Mouse (Mus musculus) left cerebral cortex, adult 18-20 months (tissue): Measurements from ENCODE around the gene Stra8. TPM values are rescaled to one million over a fixed set of nuclear protein-coding genes. Genes with fewer than 3 reads are reported as not detected.

ENCODE experiments used
- DNase-seq, 2 experiments: peaks; one replicate each; pipeline ENCODE4 v3.0.0; 2021 to 2022; ENCODE audit warnings: low spot score in 2 of 2, mixed read lengths in 1 of 2
- long read RNA-seq, 2 experiments: library from polyadenylated mRNA; stranded (forward); transcript quantifications; one replicate each; pipeline ENCODE4 v2.0.0; 2021
- total RNA-seq, 2 experiments: library from RNA; stranded (reverse); gene quantifications; 2 replicates each; pipeline ENCODE4 v1.2.3; 2021

Stra8 gene
- not detected for total RNA-seq
- long read RNA-seq, experiment 1: 0 reads
- long read RNA-seq, experiment 2: 0 reads

DNA sequence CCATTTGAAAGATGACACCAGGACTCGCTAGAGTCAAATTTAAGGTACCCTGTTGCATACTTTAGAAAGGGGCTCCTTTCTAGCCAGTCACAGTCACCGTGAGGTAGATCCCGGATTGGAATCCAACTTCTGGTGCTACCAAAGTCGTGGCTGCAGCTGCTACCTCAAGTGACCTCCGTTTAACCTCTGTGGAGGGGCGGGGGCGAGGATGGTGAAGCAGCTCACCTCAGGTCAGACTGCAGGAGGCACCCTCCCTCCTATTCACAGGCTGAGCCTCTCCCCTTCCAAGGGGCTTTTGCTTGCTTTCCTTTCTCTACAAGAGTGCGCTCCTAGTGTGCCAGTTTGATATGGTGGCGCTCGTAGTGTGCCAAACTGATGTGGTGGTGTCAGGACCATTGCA, at the start of gene Stra8:
TSS of gene Stra8 (plus strand) at position 208 of the 400 bp plus-strand sequence.
- no peak for DNase-seq

DNA sequence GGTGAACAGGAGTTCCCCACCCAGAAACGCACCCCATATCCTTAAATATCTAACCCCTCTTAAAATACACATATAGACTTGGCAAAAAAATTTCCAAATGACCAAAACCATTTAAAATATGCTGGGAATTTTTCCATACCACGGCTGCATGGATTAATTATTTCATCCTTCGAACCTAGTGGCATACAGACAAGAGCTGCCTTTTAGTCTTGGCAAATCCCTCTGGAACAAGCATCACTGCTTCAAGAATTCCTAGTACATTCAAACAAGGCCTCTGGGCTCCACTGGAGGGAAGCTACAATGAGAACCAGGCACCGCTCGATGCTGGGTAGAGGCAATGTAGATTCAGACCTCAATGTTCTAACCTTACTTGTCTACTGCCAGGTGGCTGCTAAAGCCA, 49.2 kb upstream of the Stra8 start:
- DNase-seq: no peak

- no peak for DNase-seq
These were observed 48.0 kb upstream of the Stra8 start for GRCm38 (mm10) chr6:34871929-34872328.

- DNase-seq: no peak
These were observed 47.1 kb upstream of the Stra8 start for GRCm38 (mm10) chr6:34872871-34873270.

GRCm38 (mm10) chr6:34874101-34874921, 45.7 kb upstream of the Stra8 start:
- no peak for DNase-seq

DNA sequence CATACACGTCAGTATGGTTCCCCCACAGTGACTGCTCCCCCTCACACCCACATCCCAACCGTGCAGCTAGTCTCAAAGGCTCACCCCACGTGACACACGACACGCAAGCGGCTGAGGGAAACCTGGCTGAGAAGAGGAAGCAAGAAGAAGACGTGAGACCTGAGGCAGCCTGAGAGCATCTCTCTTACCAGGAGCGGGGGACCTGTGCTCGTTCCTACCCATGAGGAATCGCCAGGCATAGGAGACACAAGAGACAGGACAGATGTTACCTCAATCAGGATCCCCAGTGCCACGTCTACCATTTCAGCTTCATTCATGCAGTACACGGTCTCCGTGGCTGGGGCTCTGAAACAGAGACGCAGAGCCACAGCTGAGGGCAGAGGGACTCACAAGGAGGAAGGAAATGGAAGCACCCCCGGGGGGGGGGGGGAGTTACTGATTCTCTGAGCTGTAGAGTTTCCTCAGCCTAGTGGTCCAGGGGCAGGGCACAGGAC, 44.6 kb upstream of the Stra8 start:
- peak in 1 of 2 experiments; percentile 41 for DNase-seq

DNA sequence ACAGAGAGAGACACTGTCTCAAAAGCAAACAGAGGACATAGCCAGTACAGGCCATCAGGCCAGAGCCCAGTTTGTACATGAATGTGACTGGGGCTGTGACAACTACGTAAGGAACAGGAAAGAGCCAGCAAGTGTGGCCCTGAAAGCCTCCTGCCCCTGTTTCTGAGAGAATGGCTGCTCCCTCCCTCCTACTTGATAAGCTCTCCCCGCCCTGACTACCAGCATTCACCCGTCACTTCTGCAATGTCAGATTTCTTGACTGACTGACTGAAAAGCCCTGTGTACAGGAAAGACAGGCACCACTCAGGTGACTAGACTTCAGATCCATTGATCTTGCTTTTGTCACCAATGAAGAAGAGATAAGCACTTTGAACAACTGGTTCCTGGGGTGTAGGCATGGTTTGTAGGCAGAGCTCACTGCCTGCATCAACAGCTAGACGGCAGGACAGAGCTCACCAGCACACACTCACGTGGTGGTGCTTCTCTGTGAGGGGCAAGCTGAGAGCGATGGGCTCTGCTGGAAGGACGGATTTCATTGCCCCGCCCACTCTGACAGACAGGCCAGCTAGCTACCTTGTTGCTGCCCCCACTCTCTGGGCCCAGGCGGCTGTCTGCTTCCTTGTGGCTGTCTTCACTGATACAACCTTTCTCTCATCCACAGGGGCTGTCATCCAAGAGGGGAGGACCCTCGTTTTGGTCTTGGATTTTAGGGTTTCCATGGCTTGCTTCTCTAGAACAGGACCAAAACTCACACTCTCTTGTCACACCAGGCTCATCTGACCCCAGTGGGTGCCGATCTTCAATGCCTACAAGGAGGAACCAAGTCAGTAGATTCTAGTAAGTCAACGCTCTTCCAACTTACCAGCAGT, 43.8 kb upstream of the Stra8 start:
- no peak for DNase-seq

- no peak for DNase-seq
These were observed 43.2 kb upstream of the Stra8 start for GRCm38 (mm10) chr6:34876835-34877156.

GRCm38 (mm10) chr6:34877509-34878321, 42.2 kb upstream of the Stra8 start, which contains the start of gene Cyren:
TSS of gene Cyren (minus strand) at chr6:34878060.
- DNase-seq: peak; percentile 82 to 91

DNA sequence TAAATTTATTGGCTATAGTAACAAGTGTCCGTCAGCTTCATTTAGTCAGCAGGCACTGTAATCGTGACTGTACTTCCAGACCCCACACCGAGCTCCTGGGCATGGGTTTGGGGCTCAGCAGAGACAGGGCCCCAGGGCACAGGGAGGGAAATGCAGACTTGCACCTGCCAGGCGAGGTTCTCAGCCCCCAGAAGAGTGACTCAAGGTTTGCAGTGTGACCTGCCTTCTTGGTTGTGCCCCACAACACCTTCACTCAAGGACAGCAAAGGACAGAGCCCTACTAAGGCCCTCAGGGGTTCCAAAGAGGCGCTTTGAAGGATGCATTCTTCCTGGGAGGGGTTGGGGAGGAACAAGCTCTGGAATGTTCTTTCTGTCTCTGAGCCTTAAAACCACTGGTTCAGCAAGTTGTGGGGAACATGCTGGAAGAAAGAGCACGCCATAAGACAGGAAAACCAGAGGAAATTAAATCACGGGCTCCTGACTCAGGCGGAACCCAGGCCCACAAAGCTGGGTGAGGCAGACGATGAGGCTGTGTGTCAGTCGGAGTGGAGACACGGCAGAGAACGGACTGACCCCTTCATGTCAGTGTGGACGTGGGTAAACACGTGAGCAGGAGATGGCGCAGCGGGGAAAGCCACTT, 40.7 kb upstream of the Stra8 start:
- DNase-seq: no peak

DNA sequence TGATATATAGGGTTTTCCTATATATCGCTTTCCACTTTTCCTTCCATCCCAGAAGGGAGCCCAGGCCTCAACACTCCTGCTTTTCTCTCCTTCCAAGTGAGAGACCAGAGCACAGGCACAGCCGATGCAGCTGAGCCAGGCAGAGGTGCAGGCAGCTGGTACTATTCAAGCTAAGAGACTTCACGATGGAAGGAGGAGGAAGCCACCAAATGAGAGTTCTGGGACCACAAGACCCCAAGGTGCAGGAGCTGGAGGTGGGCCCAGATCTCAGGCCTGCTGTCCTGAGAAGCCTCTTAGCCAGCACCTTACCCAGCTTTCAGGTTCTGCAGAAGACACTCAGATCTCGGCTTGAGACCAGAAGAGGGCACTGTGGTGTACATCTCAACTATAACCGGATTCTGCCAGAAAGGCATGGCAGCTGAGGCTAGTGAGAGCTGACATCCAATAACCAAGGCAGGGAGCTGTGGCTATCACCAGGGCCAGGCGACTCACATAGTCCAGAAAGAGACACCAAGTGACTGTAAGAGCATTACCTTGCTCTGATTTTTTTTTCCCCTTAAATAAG, 40.0 kb upstream of the Stra8 start:
- DNase-seq: peak; percentile 51 to 61

DNA sequence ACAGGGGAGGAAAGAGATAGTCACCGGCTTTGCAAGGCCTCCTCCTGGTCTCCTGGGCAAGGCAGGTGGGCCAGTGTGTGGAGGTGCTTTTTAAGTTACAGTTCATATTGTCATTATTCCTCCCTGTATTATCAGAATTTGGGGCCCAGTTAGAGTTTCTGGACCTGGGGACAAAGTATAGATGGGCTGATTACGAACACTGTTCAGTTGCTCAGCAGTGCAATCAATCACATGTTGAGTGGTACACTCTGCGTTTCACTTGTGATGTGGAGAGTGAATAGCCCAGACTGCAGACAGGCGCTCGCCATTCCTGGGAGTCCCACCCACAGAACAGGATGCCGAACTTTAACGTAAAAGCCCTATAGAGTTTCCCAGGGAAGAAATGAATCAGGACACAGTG, 35.2 kb upstream of the Stra8 start:
- DNase-seq: no peak

DNA sequence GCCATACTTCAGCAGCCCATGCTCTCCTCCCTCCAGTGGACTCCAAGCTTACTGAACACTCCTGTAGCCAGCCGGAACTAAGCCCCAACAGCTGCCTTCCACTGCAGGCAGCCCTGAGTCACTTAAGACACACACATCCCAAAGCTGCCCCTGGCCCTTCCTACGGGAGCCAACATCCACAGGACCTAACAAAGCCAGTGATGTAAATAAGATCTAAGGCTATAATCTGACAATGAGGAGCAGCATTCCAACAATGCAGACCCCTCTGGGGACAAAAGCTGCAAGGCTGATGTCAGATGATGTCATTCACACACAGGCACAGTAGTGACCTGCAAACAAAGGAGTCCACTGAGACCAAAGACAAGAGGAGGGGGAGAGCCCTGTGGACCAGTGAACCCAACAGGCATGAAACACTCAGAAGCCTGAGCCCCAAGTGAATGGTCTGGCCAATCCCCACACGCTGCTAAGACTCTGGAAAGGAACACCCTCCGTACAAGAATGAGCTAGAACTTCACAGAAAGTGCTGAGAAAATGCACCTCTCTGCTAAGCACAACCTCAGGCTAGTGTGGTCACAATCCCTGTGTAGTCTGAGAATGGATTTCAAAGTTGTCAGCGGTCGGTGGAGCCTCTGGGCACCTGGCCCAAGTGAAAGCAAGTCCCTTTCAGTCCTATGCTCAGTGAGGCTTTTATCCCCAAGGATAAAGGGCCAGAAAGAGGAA, 32.7 kb upstream of the Stra8 start:
- DNase-seq: no peak

- no peak for DNase-seq
These were observed 30.8 kb upstream of the Stra8 start for GRCm38 (mm10) chr6:34889185-34889584.

GRCm38 (mm10) chr6:34895569-34895968, 24.4 kb upstream of the Stra8 start:
- no peak for DNase-seq

DNA sequence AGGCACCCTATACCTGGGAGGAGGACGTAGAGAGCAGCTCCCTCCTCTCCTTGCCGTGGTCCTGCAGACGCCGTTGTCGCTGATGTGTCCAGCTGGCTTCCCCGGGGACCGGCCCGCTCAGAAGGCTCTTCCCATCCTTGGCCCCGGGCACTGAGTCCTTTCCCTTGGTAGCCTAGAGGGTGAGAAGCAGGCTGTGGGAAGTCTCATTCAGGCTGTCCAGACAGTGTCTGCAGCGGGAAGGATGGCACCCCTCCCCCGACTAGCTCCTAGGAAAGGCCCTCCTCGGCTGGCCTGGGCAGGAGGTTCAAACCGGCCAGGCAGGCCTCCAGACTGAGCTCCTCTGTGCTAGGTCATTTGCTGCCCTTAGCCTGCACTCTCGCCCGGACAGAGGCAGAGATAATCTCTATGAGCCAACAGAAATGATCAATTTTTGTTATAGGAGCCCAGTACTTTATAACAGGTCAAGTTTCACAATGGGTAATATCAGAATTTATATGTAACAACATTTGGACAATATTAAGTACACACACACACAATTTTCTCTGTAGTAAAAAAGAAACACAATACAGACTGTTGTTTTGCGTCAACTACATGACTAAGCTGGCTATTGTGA, 23.7 kb upstream of the Stra8 start:
- no peak for DNase-seq

- no peak for DNase-seq
These were observed 20.8 kb upstream of the Stra8 start for GRCm38 (mm10) chr6:34899127-34899526.

DNA sequence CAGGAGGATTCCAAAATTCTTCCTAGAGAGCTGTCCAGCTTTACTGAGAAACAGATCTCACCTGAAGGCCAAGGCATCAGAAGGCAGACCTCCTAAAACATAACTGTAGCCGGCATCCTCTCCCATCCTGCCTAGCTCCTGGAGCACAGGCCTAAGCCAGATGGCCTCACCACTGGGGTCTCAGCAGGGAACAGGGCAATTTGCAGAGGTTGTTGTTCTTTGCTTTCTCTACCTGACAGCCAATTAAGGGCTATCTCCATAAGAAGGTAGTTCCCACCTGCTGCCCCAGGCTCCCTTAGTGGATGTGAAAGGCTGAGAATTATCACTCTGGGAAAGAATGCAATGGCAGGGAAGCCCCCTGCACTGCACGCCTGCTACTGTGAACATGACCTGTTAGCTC, 19.0 kb upstream of the Stra8 start:
- no peak for DNase-seq

- DNase-seq: no peak
These were observed 18.0 kb upstream of the Stra8 start for GRCm38 (mm10) chr6:34901911-34902444.
